Mouse (Mus musculus): ENCODE results near the gene Dedd. TPM values are rescaled to one million over a fixed set of nuclear protein-coding genes. Genes with fewer than 3 reads are reported as not detected.
"Not testable (repeated sequence)": the region's sequence is repeated elsewhere in the genome, so short reads cannot be mapped to it uniquely, and the experiment has no call there.

The Dedd gene
- polyA plus RNA-seq, 1 experiment: 25.7 TPM

DNA sequence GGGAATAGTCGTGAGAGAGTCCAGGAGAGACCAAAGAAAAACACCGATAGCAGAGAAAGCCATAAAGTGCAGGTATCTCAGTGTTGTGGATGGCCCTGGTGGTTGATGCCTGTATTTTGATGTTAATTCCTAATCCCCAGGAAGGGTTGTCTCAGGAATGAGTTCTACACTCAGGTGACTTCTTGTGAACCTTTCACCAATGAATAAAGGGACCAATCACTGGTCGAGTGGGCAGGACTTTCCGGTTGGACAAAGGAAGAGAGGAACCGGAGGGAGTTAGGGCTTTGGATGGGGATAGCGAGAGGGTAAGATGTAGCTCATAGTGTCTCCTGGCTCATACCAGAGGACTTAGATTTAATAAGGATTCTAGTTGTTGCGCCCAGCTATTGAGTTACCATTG lies 9.2 kb upstream of the Dedd start:
- H3K27ac ChIP-seq (ENCODE audit: insufficient read depth, low read length): no peak overlapping the region
- H3K27me3 ChIP-seq (ENCODE audit: control insufficient read depth, insufficient read depth, low read length): no peaks in the 10 kb centered on the region
- no peak overlapping the region for H3K4me3 ChIP-seq (ENCODE audit: extremely low read depth, insufficient read depth, insufficient read length)
- H3K4me1 ChIP-seq (ENCODE audit: control insufficient read depth, insufficient read depth, insufficient read length): no peaks in the 10 kb centered on the region
- TF ChIP-seq CTCF (IDR thresholded peaks at IDR 0.05; ENCODE audit: extremely low read depth, insufficient read depth, insufficient read length, insufficient replicate concordance): no peak
- no peak for TF ChIP-seq POLR2A (IDR thresholded peaks at IDR 0.05; ENCODE audit: low read depth, low read length)
- 56% methylated on average over 7 of the region's 7 CpGs for WGBS
- no peak for DNase-seq (ENCODE audit: low read depth in 1 of 2, low spot score in 2 of 2)
- H3K36me3 ChIP-seq (ENCODE audit: control insufficient read depth, insufficient read depth, low read length): no peaks in the 10 kb centered on the region

DNA sequence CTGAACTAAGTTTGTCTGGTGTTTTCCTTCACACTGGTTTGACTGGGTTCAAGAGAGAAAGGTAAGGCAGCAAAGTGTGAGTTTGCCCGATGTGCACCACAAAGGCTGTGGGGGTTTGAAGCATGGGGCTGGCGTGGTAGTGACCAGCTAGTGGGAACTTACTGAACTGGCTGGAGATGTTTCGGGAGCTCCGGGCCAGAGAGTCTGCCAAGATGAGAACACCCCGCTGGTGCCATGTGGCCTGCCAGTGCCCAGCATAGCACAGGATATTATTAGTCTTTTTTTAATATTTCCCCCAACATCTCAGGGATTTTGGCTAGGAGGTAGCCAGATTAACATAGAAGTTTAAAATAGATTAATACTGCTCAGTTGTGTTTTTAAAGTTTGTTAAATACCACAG lies 8.8 kb upstream of the Dedd start:
- Histone ChIP-seq H3K36me3 (ENCODE audit: control insufficient read depth, insufficient read depth, low read length) (no peaks in the 10 kb centered on the region), H3K4me1 (ENCODE audit: control insufficient read depth, insufficient read depth, insufficient read length) (no peaks in the 10 kb centered on the region), H3K27ac (ENCODE audit: insufficient read depth, low read length) (no peak overlapping the region), H3K27me3 (ENCODE audit: control insufficient read depth, insufficient read depth, low read length) (no peaks in the 10 kb centered on the region), H3K4me3 (ENCODE audit: extremely low read depth, insufficient read depth, insufficient read length) (no peak overlapping the region)
- no peak for DNase-seq (ENCODE audit: low read depth in 1 of 2, low spot score in 2 of 2)
- TF ChIP-seq CTCF (IDR thresholded peaks at IDR 0.05; ENCODE audit: extremely low read depth, insufficient read depth, insufficient read length, insufficient replicate concordance): no peak
- no peak for TF ChIP-seq POLR2A (IDR thresholded peaks at IDR 0.05; ENCODE audit: low read depth, low read length)
- WGBS: 71% methylated on average over 5 of the region's 5 CpGs

DNA sequence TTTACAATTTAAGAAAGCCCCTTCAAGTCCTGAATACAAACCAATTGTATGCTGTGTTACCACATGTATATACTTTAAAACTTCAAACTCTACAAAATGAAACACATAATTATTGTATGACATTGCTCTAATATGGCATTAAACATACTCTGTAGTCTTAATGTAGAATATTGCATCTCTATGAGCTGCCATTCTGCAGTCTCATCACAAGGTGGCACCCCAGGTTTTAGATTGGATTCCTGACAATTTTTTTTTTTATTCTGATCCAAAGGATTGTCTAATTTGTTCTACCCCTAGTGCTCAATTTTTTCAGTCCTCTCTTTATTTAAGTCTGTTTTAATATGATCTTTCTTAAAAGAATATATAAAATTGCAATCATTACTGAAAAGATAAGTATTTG lies 7.5 kb upstream of the Dedd start:
- H3K4me3 ChIP-seq (ENCODE audit: extremely low read depth, insufficient read depth, insufficient read length): no peak overlapping the region
- TF ChIP-seq CTCF (IDR thresholded peaks at IDR 0.05; ENCODE audit: extremely low read depth, insufficient read depth, insufficient read length, insufficient replicate concordance) (no peak), POLR2A (IDR thresholded peaks at IDR 0.05; ENCODE audit: low read depth, low read length) (no peak)
- H3K36me3 ChIP-seq (ENCODE audit: control insufficient read depth, insufficient read depth, low read length): no peaks in the 10 kb centered on the region
- H3K27ac ChIP-seq (ENCODE audit: insufficient read depth, low read length): no peak overlapping the region
- no peak for DNase-seq (ENCODE audit: low read depth in 1 of 2, low spot score in 2 of 2)
- no peaks in the 10 kb centered on the region for H3K27me3 ChIP-seq (ENCODE audit: control insufficient read depth, insufficient read depth, low read length)
- no peaks in the 10 kb centered on the region for H3K4me1 ChIP-seq (ENCODE audit: control insufficient read depth, insufficient read depth, insufficient read length)

DNA sequence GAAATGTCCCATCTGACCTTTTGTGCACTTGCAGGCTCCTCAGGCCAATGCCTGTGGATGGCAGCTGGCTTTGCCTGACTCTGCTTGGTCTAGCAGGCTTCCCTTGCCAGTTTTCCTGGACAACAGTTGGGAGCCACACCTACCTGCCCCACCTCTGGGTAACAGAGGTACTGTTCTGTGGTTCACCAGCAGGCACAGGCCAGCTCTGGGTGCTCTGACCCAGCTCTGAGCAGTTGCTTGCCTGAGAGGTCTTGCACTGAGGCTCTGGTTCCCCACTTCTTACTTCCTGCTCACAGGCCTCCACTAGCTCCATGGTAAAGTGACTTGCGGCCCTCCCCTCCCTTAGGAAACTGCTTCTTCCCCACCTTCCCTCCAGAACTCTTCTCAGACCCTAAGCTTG lies 6.9 kb upstream of the Dedd start:
- WGBS: 79% methylated on average over 1 of the region's 1 CpGs
- DNase-seq (ENCODE audit: low read depth in 1 of 2, low spot score in 2 of 2): no peak
- Histone ChIP-seq H3K36me3 (ENCODE audit: control insufficient read depth, insufficient read depth, low read length) (no peaks in the 10 kb centered on the region), H3K27ac (ENCODE audit: insufficient read depth, low read length) (no peak overlapping the region), H3K27me3 (ENCODE audit: control insufficient read depth, insufficient read depth, low read length) (no peaks in the 10 kb centered on the region), H3K4me1 (ENCODE audit: control insufficient read depth, insufficient read depth, insufficient read length) (no peaks in the 10 kb centered on the region), H3K4me3 (ENCODE audit: extremely low read depth, insufficient read depth, insufficient read length) (no peak overlapping the region)
- no peak for TF ChIP-seq CTCF (IDR thresholded peaks at IDR 0.05; ENCODE audit: extremely low read depth, insufficient read depth, insufficient read length, insufficient replicate concordance)
- no peak for TF ChIP-seq POLR2A (IDR thresholded peaks at IDR 0.05; ENCODE audit: low read depth, low read length)

DNA sequence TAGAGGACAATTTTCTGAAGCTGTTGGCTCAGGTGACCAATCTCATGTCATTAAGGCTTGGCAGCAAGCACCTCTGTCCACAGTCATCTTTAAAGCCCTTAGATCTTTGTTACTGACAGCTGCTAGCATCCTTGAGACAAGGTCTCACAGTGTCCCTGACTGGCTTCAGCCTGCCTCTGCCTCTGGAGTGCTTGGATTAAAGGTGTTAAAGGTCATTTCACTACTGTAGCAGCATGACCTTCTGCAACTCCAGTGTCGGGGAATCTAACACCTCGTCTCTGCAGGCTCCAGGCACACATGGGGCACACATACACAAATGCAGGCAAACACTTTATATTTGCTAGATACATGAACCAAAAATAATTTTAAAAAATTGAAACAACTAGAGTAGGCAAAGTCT lies 3.4 kb upstream of the Dedd start:
- Histone ChIP-seq H3K27me3 (ENCODE audit: control insufficient read depth, insufficient read depth, low read length) (no peaks in the 10 kb centered on the region), H3K4me3 (ENCODE audit: extremely low read depth, insufficient read depth, insufficient read length) (no peak overlapping the region), H3K4me1 (ENCODE audit: control insufficient read depth, insufficient read depth, insufficient read length) (peaks cover 1% of the 10 kb centered on the region; the same call in 1 of the 2 replicates), H3K36me3 (ENCODE audit: control insufficient read depth, insufficient read depth, low read length) (no peaks in the 10 kb centered on the region), H3K27ac (ENCODE audit: insufficient read depth, low read length) (no peak overlapping the region)
- TF ChIP-seq POLR2A (IDR thresholded peaks at IDR 0.05; ENCODE audit: low read depth, low read length) (no peak), CTCF (IDR thresholded peaks at IDR 0.05; ENCODE audit: extremely low read depth, insufficient read depth, insufficient read length, insufficient replicate concordance) (no peak)
- 92% methylated on average over 2 of the region's 2 CpGs for WGBS
- no peak for DNase-seq (ENCODE audit: low read depth in 1 of 2, low spot score in 2 of 2)

DNA sequence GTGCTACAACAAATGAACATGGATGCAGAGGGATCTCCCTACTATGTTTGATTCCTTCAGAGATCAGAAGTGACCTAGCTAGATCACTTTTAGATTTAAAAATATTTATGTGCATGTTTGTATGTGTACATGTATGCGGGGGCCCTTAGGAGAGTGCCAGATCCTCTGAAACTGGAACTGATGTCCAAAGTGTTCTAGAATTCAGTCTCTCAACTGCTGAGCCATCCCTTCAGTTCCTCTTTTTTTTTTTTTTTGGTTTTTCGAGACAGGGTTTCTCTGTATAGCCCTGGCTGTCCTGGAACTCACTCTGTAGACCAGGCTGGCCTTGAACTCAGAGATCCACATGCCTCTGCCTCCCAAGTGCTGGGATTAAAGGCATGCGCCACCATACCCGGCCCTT lies 2.4 kb upstream of the Dedd start:
- WGBS: 39% methylated on average over 4 of the region's 4 CpGs
- not testable (repeated sequence) for H3K27ac ChIP-seq (ENCODE audit: insufficient read depth, low read length); H3K4me3 ChIP-seq (ENCODE audit: extremely low read depth, insufficient read depth, insufficient read length); DNase-seq (ENCODE audit: low read depth in 1 of 2, low spot score in 2 of 2); H3K36me3 ChIP-seq (ENCODE audit: control insufficient read depth, insufficient read depth, low read length); H3K4me1 ChIP-seq (ENCODE audit: control insufficient read depth, insufficient read depth, insufficient read length); H3K27me3 ChIP-seq (ENCODE audit: control insufficient read depth, insufficient read depth, low read length)

DNA sequence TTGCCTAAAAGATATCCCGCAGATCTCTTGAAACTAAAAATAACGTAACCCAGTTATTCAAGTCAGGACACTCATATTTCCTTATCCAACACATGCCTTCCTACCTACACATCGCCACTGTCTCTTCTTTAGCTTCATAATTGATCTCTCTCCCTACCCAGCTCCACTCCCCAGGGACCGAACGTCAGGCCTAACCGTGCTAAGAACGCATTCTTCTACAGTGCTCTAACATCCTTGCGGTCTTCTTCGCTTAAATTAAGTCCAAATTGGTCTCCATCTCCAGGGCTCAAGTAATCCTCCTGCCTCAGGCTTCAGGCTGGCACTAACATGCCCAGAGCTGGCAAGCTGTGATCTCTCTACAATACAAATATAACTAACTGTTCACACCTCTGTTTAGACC lies 701 bp upstream of the Dedd start:
- peak overlapping the region; percentile 71 for H3K4me3 ChIP-seq (ENCODE audit: extremely low read depth, insufficient read depth, insufficient read length)
- no peak for DNase-seq (ENCODE audit: low read depth in 1 of 2, low spot score in 2 of 2)
- H3K27me3 ChIP-seq (ENCODE audit: control insufficient read depth, insufficient read depth, low read length): no peaks in the 10 kb centered on the region
- peaks cover 3% of the 10 kb centered on the region; the same call in 1 of the 2 replicates for H3K4me1 ChIP-seq (ENCODE audit: control insufficient read depth, insufficient read depth, insufficient read length)
- H3K27ac ChIP-seq (ENCODE audit: insufficient read depth, low read length): peak overlapping the region; percentile 94
- no peaks in the 10 kb centered on the region for H3K36me3 ChIP-seq (ENCODE audit: control insufficient read depth, insufficient read depth, low read length)
- TF ChIP-seq CTCF (IDR thresholded peaks at IDR 0.05; ENCODE audit: extremely low read depth, insufficient read depth, insufficient read length, insufficient replicate concordance) (no peak), POLR2A (IDR thresholded peaks at IDR 0.05; ENCODE audit: low read depth, low read length) (no peak)
- 32% methylated on average over 9 of the region's 9 CpGs for WGBS
